Mouse (Mus musculus) brain, embryonic 18.5 days (tissue): ENCODE data around the gene Mbd6.
A peak's percentile ranks its signal among the peaks of the same experiment; 100 is the strongest.
"Not testable (repeated sequence)": the region's sequence is repeated elsewhere in the genome, so short reads cannot be mapped to it uniquely, and the experiment has no call there.

Experiments used
- DNase-seq: peaks from one replicate; pipeline ENCODE4 v3.0.0-alpha.2; 2012; ENCODE audit warnings: low read depth, low spot score

The Mbd6 gene

DNA sequence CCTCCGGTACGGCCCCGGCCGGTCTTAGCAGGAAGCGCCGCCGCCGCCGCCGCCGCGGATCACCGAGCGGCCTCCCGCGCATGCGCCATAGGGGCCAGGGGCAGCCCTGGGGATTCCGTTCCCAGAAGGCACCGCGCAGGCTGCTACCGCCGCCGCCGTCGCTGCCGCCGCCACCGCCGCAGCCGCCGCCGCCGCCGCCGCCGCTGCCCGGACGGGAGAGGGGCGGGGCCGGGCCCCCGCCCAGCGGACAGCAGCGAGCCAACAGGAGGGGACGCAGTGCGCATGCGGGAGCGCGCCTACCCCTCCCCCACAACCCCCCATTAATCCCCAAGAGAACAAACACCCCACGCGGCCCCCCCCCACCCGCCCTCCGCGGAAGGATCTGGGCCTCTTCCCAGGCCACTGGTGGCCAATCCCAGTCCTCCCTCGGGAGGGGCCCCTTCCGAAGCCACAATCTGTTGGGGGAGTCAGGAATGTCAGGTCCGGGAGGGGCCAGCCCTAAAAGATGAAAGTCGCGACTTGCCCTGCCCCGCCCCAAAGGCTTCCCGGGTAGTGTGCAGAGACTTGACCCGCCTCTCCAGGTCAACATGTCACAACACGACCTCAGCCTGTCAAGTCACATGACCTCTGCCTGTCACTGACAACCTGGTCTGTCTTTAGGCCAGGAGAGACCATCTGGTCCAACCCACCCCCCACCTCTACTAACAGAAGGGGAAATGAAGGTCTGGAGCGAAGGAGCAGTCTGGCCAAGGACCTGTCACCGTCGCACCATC is at the start of gene Mbd6:
Mbd6 (minus strand) TSS at position 219 of the 773 bp plus-strand sequence.
- DNase-seq, result peak; percentile 64

DNA sequence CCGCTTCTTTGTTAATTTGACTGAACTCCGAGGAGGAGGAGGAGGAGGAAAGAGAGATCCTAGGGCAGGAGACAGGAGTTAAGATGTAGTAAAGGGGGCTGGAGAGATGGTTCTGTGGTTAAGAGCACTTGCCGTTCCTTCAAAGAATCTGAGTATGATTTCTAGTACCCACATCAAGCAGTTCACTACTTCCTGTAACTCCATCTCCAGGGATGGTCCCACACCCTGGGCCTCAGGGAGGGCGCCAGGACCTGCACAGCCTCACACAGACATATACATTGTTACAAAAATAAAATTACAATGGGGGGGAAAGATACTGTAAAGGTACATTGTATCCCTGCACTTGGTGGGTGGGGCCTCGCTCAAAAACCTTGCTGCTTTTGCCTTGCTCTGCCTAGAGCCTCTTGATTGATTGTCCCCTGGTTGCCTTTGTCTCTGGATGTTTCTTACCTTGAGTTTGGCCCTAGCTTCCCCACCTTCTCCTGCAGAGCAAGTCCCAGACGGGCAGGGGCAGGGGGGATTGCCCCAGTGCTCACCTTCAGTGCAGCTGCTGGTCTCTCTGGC is 48.8 kb upstream of the Mbd6 start:
- no peak for DNase-seq

DNA sequence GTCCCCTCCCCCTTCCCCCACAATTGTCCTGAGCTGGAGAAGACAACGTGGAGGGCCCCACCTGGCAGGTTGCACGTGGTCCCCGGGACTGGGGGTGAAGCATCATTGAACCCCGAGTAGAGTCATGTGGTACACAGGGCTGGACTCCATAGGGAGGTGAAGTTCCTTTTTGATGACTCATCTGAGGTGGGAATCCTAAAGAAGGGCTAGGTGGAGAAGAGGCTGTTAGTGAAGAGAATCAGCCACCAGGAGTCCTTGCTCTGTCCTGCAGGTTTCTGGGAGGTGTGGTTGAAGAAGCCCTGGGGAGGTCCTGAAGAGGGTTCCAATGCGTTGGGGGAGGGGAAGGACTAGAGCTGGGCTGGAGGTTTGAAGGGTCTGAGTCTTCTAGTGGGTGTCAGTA is 48.1 kb upstream of the Mbd6 start:
- no peak for DNase-seq

DNA sequence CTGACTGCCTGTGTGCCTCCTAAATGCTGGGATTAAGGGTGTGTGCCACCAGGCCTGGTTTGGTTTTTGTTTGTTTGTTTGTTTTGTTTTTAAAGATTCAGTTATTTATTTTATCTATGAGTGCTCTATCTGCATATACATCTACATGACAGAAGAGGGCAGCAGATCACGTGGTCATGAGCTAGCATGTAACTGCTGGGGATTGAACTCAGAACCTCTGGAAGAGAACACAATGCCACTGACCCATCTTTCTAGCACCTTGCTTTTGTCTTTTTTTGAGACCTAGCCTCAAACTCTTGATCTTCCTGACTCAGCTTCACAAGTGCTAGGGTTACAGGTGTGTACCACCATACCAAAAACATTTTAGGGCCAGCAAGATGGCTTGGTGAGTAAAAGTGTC is 46.5 kb upstream of the Mbd6 start:
- no peak for DNase-seq

DNA sequence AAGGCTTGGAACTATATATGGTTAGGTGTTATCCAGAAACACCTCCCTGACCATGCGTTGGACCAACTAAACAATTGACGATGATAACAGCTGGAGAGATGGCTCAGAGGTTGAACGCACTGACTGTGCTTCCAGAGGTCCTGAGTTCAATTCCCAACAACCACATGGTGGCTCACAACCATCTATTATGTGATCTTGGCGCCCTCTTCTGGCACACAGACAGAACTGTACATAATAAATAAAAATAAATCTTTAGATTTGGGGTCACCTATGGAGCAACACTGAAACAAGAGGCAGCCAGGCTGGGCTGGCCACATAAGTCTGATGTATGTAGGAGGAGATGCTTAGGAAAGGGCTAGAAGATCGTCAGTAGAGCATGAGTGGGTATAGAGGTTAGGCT is 44.3 kb upstream of the Mbd6 start:
- DNase-seq, result no peak

DNA sequence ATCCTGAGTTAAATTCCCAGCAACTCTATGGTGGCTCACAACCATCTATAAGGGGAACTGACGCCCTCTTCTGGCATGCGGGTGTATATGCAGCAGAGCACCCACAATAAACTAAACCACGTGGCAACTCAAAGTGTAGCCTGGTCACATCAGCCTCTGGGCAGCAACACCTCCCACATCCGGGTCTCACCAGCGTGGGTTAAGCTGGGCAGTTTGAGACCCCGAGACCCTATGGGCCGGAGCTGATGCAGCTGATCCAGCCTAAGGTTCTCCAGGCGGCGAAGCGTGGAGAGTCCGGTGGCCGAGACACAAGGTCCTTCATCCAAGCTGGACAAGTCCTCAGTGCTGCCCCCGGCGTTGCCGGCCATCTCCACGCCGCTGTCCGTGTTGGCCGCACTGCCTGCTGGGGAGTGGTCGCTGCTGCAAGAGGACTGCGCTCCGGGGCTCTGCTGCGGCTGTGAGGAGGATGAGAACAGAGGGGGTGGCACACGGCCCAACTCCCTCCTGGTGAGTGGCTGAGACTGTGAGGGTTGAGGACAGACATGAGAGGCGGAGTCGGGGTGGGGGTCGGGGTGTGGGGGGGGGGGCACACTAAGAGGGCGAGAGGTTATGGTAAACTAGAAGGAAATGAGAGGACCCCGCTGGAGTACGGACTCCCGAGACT is 43.5 kb upstream of the Mbd6 start:
- no peak for DNase-seq

DNA sequence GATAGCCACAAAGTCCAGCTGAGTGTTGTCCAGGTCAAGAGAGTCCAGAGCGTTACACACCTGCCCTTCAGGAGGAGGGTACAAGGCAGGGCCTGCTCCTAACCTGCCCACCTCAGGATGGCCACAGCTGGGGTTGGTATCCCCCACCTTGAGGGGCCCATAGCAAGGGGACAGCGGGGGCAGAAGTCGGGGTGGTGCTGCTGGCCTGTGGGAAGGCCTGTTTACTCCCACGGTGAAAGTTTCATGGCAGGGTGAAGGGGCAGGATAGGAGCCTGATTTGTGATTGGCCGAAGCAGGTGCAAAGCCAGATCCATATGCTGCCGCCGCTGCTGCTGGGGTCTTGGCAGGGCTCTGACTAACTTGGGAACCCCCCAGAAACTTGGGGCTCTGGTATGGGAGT is 41.4 kb upstream of the Mbd6 start:
- DNase-seq, result no peak

DNA sequence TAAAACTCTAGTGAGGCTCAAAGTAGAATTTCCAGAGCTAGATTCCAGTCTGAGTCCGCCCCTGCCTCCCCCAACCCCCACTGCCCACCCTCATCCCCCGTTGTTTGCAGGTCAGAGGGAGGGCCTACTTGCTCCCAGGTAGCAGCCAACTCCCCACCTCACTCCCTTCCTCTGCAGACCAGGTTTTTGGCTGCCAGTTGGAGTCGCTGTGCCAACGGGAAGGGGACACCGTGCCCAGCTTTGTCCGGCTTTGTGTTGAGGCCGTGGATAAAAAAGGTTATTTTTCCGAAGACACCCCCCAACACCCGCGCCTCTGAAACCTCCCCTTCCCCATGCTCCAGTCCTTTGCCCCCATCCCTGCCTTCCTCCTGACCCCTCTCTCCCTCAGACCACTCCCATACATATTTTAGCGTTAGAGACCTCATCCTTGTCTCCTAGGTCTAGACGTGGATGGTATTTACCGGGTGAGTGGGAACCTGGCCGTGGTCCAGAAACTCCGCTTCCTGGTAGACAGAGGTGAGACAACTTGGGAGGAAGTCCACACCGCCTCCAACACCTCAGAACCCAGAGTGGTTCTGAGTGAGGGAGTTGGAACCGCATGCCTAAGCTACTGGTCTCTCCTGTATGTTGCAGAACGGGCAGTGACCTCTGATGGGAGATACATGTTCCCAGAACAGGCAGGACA is 38.8 kb upstream of the Mbd6 start:
- no peak for DNase-seq

DNA sequence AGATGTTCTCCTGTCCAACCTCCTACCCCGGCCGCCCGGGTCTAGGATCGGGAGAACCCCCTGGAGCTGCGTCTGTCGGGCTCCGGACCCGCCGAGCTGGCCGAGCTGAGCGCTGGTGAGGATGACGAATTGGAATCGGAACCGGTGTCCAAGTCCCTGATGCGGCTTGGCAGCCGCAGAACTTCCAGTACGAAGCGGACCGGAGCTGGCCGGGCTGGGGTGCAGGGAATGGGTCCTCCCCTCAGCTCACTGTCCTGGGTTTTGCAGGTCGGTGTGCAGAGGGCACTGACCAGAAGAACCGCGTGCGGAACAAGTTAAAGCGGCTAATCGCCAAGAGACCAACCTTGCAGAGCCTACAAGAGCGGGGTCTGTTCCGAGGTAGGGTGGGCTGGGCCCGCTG is 38.0 kb upstream of the Mbd6 start:
- DNase-seq, result no peak

DNA sequence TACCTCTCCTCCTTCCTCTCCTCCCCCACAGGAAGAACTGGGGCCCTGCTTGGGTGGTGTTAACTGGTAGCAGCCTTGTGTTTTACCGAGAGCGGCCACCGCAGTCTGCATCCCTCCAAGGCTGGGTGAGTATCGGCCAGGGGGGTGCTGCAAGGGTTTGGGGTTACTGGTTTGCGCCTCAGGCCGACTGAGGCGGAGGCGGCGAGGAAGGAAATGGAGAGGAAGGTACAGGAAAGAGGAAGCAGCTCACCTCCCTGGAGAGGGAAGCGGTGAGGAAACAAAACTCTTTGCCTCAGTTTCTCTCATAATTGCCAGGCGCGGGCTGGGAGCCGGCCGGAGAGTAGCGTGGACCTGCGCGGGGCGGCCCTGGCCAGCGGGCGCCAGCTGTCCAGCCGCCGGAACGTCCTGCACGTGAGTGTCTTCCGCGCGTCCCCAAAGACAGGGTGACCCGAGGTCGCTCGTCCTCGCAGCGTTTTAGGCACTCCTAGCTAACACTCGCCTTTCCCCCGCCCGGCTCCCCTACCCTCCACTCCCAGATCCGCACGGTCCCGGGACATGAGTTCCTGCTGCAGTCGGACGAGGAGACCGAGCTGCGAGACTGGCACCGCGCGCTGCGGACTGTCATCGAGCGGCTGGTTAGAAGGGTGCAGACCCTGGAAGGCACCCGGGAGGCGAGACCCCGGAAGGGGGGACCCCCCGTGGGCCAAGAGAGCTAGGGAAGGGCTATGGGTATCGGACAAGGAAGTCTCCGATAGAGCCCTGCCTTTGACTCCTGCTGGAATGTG is 37.4 kb upstream of the Mbd6 start:
- DNase-seq, result no peak

DNA sequence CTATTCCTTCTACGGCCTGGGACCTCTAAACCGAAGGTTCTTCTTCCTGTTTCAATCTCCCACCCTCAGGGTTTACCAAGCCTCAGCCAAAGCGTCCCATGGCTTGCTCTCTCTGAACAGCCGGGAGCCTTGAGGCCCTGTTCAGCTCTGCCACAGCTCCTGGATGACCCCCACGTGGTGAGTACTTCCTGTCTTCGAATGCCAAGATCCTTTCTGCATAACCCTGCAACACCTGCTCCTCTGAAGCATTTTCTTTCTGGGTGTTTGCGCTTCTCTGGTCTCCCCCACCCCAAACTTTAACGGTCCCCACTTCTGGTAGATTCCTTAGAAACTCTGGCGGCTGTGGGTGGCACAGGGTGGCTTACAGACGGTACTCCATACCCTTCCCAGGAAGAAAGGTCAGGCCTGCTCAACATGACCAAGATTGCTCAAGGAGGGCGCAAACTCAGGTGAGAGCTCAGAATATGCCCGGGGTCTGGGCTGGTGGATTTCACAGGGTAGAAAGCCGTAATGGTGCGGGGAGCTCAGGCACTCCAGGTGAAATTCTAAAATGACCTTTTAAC is 36.7 kb upstream of the Mbd6 start:
- DNase-seq, result no peak

DNA sequence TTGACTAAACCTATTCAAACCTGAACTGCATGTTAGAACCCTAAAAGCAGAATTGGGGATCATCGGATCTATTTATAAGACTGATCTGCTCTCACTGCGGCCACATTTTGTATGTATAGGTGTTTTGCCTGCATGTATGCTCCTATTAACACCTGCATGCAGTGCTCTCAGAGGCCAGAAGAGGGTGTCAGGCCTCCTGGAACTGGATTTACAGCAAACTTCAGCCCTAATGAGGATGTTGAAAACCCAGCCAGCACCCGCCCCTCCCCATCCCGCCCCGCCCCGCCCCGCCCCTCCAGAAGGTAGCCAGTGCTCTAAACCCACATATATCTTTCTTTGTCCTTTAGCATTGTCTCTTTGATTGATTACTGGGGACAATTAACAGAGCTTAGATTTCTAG is 35.7 kb upstream of the Mbd6 start:
- no peak for DNase-seq

DNA sequence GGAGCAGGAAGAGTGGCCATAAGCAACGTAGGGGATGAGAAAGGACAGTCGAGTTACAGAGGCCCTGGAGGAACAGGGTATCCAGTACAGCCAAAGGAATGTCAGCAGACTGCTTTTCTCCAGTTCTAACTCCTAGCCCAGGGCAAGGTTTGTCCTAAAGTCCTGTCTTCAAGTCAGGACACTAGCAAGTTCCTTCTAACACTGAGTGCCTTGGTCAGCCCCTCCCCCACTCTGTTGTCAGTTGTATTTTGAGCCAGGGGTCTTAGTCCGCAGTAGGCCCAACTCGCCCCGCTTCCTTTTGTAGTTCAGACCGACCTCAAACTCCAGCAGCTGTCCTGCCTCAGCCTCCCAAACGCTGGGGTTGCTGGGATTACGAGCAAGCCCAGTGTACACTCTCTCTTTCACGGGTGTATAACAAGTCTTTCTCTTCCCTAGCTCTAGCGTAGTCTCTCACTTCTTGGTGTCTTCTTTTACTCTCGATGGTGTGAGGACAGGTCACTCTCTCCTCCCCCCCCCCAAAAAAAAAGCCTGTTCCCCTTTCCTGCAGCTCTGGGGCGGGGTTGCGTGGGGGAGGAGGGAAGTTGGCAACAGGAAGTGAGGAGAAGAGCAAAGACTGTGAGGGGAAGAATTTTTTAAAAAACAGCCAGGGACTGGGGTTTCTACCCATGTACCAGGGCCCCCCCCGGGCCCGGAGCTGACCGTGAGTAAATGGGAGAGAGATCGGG is 34.5 kb upstream of the Mbd6 start:
- DNase-seq, result no peak

DNA sequence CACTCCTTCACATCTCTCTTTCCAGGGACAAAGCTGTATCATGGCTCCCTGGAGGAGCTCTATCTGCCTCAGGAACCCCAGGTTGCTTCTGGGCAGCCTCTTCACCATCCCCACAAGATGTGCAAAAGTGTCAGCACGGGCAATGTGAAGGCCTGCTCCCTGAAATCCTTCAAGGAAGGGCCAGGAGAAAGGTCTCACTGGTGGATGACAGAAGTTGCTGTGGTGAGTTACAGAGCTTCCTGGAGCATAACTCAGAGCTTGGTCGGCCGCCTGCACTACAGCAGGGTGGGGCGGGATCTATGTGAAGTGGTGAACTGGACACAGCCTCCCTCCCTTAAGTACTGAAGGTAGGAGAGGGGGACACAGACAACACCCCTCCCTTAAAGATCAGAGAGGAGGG is 33.9 kb upstream of the Mbd6 start:
- DNase-seq, result no peak

DNA sequence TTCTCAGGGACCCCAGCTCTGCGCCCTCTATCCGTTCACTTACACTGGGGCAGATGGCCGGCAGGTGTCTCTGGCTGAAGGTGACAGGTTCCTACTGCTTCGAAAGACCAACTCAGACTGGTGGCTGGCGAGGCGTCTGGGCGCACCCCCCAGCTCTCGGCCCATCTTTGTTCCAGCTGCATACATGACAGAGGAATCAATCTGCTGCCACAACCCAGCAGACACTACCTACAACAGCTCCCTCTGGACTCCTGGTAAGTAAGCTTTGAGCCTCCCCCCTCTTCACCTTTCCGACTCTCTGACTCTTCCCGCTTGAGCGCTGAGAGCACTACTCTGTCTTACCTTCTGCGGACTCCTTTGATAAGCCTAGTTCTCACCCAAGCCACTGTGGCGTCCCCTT is 33.4 kb upstream of the Mbd6 start:
- DNase-seq, result no peak

DNA sequence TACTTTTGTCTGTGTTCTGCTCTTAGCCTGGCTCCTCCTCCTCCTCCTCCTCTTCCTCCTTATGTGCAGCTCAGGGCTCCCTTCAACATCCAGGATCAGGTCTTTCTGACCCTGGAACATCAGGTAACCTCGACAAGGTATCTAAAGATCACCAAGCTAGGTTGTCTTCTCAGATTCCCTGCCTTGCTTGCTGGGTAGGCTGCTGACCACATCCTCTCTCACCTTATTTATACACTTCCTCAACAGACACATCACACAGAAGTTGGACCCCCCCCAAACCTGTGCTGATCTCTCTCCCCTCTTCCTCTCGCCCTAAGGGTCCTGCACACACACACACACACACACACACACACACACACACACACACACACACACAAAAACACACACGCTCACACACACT is 32.8 kb upstream of the Mbd6 start, which contains the start of gene Arhgap9:
Arhgap9 (plus strand) TSS at position 344 of the 400 bp plus-strand sequence.
- no peak for DNase-seq

DNA sequence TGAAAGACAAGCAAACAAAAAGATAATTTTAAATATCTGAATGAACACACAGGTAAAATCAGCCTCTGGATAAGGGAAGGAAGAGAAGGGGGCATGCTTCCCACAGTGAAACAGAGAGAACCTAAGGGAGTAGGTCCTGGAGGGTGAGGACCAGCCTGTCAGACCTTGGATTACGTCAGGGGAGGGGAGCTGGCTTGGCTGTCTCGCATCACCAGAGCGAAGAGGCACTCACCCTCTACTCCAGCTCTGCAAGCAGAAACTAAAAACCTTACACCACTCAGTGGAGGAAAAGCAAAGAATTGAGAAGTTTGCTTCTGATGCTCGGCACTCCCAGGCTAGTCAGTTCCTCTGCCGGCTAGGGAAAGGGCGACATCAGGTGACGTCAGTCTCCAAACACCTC is 31.2 kb upstream of the Mbd6 start:
- no peak for DNase-seq

DNA sequence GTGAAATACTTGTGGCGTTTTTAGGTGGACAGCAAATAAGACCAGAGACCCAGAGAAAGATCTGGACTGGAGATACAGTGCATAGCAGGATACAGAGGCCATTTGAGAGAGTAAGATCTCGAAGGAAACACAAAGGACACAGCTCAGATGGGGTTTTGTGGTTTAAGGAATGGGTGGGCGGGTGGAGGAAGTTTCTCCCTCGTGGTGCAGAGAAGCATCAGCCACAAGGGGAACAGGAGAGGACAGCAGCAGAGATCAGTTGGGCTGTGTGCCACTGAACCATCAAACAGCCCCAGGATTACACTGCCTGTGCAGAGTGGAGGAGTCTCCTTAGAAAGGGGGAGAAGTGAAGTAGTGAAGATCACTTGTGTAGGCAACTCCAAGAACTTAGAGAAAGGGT is 29.2 kb upstream of the Mbd6 start:
- no peak for DNase-seq

DNA sequence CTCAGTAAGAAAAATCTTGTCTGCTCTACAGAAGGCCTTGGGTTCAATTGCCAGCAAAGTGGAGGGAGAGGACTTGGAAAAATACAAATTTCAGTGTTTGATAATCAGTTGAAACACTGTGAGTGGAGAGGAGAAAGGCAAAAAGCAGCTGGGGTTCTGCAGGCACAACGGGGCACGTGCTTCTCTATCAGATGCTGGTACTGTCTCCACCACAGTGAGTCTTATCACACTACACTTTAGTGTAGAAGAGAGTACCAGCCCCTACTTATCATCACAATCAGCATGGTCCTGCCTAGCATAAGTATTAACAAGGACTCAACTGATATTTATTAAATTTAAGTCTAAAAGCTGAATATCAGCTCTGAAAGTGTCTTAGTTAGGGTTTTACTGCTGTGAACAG is 28.5 kb upstream of the Mbd6 start:
- DNase-seq, result no peak

DNA sequence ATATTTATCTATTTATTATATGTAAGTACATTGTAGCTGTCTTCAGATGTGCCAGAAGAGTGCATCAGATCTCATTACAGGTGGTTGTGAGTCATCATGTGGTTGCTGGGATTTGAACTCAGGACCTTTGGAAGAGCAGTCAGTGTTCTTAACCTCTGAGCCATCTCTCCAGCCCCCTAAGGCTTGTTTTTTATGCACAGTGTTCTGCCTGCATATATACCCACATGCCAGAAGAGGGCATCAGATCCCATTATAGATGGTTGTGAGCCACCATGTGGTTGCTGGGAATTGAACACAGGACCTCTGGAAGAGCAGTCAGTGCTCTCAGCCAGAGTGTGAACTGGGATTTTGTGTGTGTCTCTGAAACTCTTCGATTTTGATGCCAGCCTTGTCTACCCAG is 26.1 kb upstream of the Mbd6 start:
- DNase-seq, result not testable (repeated sequence)

DNA sequence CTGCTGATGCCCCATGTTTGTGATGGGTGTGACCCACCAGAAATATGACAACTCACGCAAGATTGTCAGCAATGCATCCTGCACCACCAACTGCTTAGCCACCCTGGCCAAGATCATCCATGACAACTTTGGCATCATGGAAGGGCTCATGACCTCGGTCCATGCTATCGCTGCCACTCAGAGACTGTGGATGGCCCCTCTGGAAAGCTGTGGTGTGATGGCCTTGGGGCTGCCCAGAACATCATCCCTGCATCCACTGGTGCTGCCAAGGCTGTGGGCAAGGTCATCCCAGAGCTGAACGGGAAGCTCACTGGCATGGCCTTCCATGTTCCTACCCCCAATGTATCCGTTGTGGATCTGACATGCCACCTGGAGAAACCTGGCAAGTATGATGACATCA is 24.7 kb upstream of the Mbd6 start:
- not testable (repeated sequence) for DNase-seq
